Mouse (Mus musculus) fibroblast of lung, adult 2 months (primary cell): ENCODE results near the gene Cep128.
"Not testable (repeated sequence)": the region's sequence is repeated elsewhere in the genome, so short reads cannot be mapped to it uniquely, and the experiment has no call there.

Source experiments
- DNase-seq: peaks from one replicate; pipeline ENCODE4 v3.0.0-alpha.2; 2011; ENCODE audit warnings: low read depth

Cep128 gene

GRCm38 (mm10) chr12:91384281-91385017 is at the start of gene Cep128, which contains the start of gene Tshr:
TSS of gene Cep128 (minus strand) at chr12:91384409.
TSS of gene Tshr (plus strand) at chr12:91384563.
- DNase-seq: peak; percentile 87

- DNase-seq: no peak
Measured at GRCm38 (mm10) chr12:91427129-91427528, 42.9 kb upstream of the Cep128 start.

- DNase-seq: no peak
Measured at GRCm38 (mm10) chr12:91426499-91426898, 42.3 kb upstream of the Cep128 start.

GRCm38 (mm10) chr12:91423125-91423820 is 39.1 kb upstream of the Cep128 start:
- no peak for DNase-seq

- no peak for DNase-seq
Measured at GRCm38 (mm10) chr12:91421272-91421671, 37.1 kb upstream of the Cep128 start.

- DNase-seq: peak; percentile 15
Measured at GRCm38 (mm10) chr12:91418791-91419190, 34.6 kb upstream of the Cep128 start.

GRCm38 (mm10) chr12:91416828-91417227 is 32.6 kb upstream of the Cep128 start:
- DNase-seq: no peak

- no peak for DNase-seq
Measured at GRCm38 (mm10) chr12:91415112-91415511, 30.9 kb upstream of the Cep128 start.

GRCm38 (mm10) chr12:91412461-91413182 is 28.4 kb upstream of the Cep128 start:
- no peak for DNase-seq

- no peak for DNase-seq
Measured at GRCm38 (mm10) chr12:91410306-91410705, 26.1 kb upstream of the Cep128 start.

- no peak for DNase-seq
Measured at GRCm38 (mm10) chr12:91401049-91401352, 16.8 kb upstream of the Cep128 start.

GRCm38 (mm10) chr12:91400232-91401048 is 16.2 kb upstream of the Cep128 start:
- DNase-seq: peak; percentile 41

GRCm38 (mm10) chr12:91383516-91384264 is 519 bp downstream of the Cep128 start:
- no peak for DNase-seq

- DNase-seq: no peak
Measured at GRCm38 (mm10) chr12:91369173-91369572, 15.0 kb downstream of the Cep128 start.

- DNase-seq: no peak
Measured at GRCm38 (mm10) chr12:91353783-91354182, 30.4 kb downstream of the Cep128 start.

GRCm38 (mm10) chr12:91338656-91339055 is 45.6 kb downstream of the Cep128 start:
- not testable (repeated sequence) for DNase-seq

- no peak for DNase-seq
Measured at GRCm38 (mm10) chr12:91327527-91327926, 56.7 kb downstream of the Cep128 start.

- no peak for DNase-seq
Measured at GRCm38 (mm10) chr12:91326104-91326503, 58.1 kb downstream of the Cep128 start.

- no peak for DNase-seq
Measured at GRCm38 (mm10) chr12:91315026-91315425, 69.2 kb downstream of the Cep128 start.

GRCm38 (mm10) chr12:91313974-91314587 is 70.1 kb downstream of the Cep128 start:
- no peak for DNase-seq

GRCm38 (mm10) chr12:91312591-91312990 is 71.6 kb downstream of the Cep128 start:
- DNase-seq: no peak
